Mouse (Mus musculus) adrenal gland, postnatal 10 days (tissue): ENCODE results near the gene Rad1. TPM values are rescaled to one million over a fixed set of nuclear protein-coding genes. Genes with fewer than 3 reads are reported as not detected.
A peak's percentile ranks its signal among the peaks of the same experiment; 100 is the strongest.
"Not testable (repeated sequence)": the region's sequence is repeated elsewhere in the genome, so short reads cannot be mapped to it uniquely, and the experiment has no call there.

Experiments
- DNase-seq: peaks from one replicate; pipeline ENCODE4 v3.0.0; 2021; ENCODE audit warnings: mixed read lengths
- total RNA-seq, 2 experiments: library from RNA; stranded (reverse); gene quantifications; 2 replicates each; pipeline ENCODE4 v1.2.3; 2021

Rad1 gene
- total RNA-seq, 2 experiments from 2014 or later, result 9.3 to 13.4 TPM

DNA sequence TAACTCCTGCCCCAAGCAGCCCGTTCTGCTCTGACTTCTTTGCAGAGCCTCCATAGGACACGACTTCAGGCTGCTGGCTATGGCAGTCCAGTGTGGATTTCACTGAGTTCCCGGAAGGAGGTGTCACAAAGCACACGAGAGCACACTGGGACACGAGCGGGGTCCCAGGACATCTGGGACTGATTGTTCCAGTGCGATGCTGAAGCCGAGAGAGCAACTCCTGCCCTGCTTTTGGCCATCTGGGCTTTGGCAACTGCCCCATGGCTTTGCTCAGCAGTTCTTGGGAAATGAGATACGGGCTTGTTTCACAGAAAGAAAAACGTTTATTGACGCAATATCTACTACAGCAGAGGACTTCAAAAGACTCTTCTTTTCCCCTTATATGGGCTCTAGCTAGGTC is 20.3 kb downstream of the Rad1 start:
- DNase-seq, result peak; percentile 58

DNA sequence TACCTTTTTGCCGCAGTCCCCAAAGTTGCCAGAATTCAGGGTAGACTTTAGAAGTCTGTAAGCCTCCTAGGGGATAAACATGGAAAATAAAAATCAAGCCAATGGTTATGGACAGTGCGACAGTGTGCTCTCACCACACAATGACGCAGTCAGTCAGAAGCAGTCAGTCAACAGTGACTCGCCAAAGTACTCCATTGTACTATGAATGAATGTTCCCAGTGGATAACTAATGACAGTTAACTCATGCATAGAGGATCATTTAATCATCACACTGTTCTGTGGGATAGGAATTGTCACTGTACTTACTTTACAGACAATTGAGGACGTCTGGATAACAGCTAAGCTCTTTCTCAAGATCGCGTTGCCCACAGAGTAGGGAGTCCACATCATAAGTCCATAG is 29.3 kb downstream of the Rad1 start:
- no peak for DNase-seq

DNA sequence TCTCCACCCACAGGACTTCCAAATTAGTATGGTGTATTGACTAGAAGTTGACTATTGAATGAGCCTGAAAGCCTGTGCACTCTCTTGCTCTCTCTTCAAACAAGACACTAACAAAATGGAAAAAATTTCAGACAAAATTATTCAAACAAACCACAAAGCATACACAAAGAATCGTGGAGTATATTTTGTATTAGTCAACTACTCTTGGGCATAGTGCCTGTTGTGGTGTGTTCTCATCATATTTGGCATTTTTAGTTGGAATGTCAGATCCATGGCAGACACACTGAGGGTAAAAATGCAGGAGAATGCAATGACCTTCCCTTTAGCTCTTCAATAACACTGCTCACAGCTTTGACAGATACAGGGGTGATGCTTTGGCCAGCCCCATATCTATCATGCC is 40.1 kb downstream of the Rad1 start:
- no peak for DNase-seq

DNA sequence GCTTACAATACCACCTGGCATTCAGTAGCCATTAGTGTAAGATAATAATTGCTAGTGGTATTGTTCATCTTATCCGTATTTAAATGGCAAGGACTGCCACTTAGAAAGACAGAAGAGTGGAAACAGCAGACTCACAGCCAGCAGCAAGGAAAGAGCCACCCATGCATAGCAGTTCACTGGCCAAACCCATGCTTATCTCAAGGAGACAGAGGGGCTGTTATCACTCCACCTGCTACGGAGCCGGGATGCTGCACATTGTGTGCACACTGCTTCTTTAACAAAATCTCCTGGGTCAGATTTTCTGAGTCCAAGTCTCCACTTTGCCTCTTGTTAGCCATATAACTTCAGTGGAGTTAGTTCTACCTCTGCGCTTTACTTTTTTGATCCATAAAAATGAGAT is 45.5 kb downstream of the Rad1 start:
- DNase-seq, result no peak

DNA sequence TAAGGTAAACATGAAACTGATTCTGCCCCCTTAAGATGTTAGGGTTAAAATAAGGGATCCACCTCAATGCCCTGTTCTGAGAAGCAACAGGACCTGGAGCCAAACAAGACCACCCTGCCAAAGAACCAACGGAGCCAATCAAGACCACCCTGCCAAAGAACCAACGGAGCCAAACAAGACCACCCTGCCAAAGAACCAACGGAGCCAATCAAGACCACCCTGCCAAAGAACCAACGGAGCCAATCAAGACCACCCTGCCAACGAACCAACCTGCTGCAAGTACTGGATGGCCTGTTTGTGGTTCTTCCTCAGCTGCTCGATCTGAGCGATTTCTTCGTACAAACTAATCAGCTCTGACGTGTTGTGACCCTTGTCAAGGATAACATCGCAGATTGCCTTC is 47.5 kb downstream of the Rad1 start:
- DNase-seq, result not testable (repeated sequence)

DNA sequence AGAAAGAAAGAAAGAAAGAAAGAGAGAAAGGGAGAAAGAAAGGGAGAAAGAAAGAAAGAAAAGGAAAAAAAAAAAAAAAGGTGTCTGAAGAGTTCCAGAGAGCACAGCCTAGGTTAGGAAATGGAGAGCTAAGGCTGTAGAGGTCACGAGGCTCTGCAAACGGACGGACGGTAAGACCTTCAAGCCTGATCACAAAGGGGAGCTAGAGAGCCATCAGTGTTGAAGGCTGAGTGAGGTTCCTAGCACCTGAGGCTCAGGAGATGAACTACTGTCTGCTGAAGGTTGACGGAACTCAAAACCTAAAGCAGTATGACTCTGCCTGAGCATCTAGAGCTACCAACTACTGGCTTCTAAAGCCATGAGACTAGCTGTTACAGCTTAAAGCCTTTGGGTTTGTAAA is 48.8 kb downstream of the Rad1 start:
- DNase-seq, result no peak

DNA sequence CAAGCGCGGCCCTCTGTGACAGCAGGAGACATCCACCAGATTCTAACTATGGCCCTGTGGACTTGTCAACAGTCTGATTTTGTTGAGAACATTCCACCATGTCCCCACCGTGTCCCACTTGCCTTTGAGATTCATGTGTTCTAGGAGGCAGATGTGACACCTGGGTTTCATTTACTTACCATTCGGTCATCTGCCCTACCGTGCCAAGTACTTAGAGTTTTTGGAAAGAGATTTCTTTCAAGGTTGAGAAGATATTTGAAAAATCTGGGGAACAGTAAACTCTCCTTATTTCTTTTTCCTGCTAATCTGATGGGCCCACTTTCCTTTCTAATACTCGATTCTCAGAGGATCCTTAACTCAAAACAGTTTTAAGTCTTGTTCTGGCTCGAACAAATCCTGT is 50.2 kb downstream of the Rad1 start:
- no peak for DNase-seq

DNA sequence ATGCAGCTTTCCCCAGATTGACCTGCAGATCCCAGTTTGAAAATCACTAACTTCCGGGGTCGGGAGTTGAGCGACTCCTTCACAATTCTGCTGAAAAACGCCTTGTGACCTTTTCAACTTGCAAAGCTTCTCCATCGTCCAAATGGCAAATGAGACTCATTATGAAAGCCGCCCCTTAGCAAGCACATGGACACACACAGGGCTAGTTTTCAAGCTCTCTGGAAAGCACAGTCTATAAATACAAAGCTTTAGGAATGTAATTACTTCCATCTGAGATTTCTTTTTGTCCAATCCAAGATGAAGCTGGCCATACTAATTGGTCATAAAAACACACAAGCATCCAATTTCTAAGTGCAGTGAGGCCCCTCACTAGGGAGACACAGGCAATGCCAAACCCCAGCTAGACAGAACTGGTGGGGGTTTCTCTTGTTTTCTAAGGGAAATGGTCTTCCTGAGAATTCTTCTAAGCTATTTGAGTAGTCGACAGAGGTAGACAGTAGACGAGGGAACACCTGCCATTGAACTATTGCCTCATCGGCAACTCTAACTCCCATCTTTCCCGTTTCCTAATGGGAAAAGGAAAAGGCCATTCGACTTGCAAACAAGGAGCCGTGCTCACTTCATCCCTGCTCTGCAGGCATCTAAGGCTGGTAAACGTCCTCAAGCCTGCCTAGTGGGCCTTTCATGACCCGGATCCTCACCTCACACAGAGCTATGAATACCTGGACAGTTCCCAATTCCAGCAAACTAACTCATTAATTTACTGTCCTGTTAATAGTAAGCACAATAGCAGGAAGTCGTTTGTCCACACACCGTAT is 54.7 kb downstream of the Rad1 start:
- DNase-seq, result no peak

Other genes starting within 250 kb of the Rad1 start
- not detected for gene Gm21973, start 160.6 kb upstream of the Rad1 start, total RNA-seq
- 10 to 100 TPM in 1 of 2 experiments, 1 to 10 TPM in 1; 9.7 to 23.4 TPM for gene Agxt2, start 127.5 kb upstream of the Rad1 start, total RNA-seq
- gene Dnajc21, start 15.5 kb upstream of the Rad1 start, total RNA-seq, result 10 to 100 TPM; 27.1 to 39.7 TPM
- 10 to 100 TPM; 40.2 to 56.0 TPM for gene Brix1, start 71 bp upstream of the Rad1 start, total RNA-seq
- not detected for gene Ttc23l, start 72.7 kb downstream of the Rad1 start, total RNA-seq
- 10 to 100 TPM; 18.7 to 21.0 TPM for gene Rai14, start 228.6 kb downstream of the Rad1 start, total RNA-seq